Mouse (Mus musculus) hindbrain, embryonic 13.5 days (tissue): Measurements from ENCODE around the gene BC024063. TPM values are rescaled to one million over a fixed set of nuclear protein-coding genes. Genes with fewer than 3 reads are reported as not detected.

Source experiments
- polyA plus RNA-seq: library from polyadenylated mRNA; unstranded; fragments of >200 nt; fragmentation: Nextera tagmentation; extraction: Ambion mirVana; gene quantifications from 2 replicates; pipeline ENCODE4 v1.2.1, GENCODE M21; 2015

The BC024063 gene
- polyA plus RNA-seq, 1 experiment from 2014 or later, result 7.1 TPM

Other genes starting within 250 kb of the BC024063 start
- gene Gm32687, start 219.4 kb upstream of the BC024063 start, polyA plus RNA-seq, result 13.7 and 14.8 TPM in 2 replicates
- gene Zfp781, start 152.9 kb upstream of the BC024063 start, polyA plus RNA-seq, result 4.9 and 8.2 TPM in 2 replicates
- 13.9 and 14.4 TPM in 2 replicates for gene Zfp873, start 35.2 kb upstream of the BC024063 start, polyA plus RNA-seq
- 9.1 and 9.6 TPM in 2 replicates for gene AU041133, start 44.7 kb downstream of the BC024063 start, polyA plus RNA-seq
- 23.2 and 24.6 TPM in 2 replicates for gene Zfp938, start 157.9 kb downstream of the BC024063 start, polyA plus RNA-seq
- not detected in 2 replicates for gene 4932415D10Rik, start 233.2 kb downstream of the BC024063 start, polyA plus RNA-seq